Mouse (Mus musculus): ENCODE data around the gene Mup1. TPM values are rescaled to one million over a fixed set of nuclear protein-coding genes. Genes with fewer than 3 reads are reported as not detected.
"Not testable (repeated sequence)": the region's sequence is repeated elsewhere in the genome, so short reads cannot be mapped to it uniquely, and the experiment has no call there.

Gene Mup1
- total RNA-seq (2021): not detected
- long read RNA-seq, experiment 1: 0 reads
- long read RNA-seq, experiment 2: 0 reads

DNA sequence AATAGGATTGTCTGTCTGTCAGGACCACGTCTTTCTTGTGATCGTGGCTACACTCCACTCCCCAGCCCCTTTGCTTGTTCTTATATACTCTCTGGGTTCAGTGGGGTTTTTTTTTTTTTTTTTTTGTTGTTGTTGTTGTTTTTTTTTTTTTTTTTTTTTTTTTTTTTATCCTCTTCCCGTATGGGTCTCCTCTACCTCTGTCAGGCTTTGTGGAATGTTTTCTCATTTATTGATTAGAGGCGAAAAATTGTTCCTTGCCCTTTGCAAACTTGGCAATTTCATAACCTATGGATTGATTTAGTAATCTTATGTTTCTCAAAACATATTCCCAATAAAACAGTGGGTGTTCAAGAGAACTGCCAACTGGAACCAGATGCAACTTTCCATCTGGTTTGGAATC lies at the start of gene Mup1:
TSS of gene Mup1 (minus strand) at position 101 of the 400 bp plus-strand sequence.
- DNase-seq (ENCODE audit: low spot score in 2 of 2): not testable (repeated sequence)

Other genes with a start within 250 kb of the Mup1 start
- not detected for gene Mup9, start 80.0 kb downstream of the Mup1 start, total RNA-seq (2021)
- 1 to 10 TPM in 1 of 2 experiments, not detected in 1; 3.4 TPM for gene Mup10, start 80.2 kb upstream of the Mup1 start, total RNA-seq (2021)
- gene Mup11, start 160.5 kb upstream of the Mup1 start, total RNA-seq (2021): 1 to 10 TPM in 1 of 2 experiments, not detected in 1; 2.9 TPM
- 1 to 10 TPM in 1 of 2 experiments, not detected in 1; 1.0 TPM for gene Mup12, start 239.4 kb upstream of the Mup1 start, total RNA-seq (2021)

Measured in adrenal gland, adult 18-20 months (tissue).